Mouse (Mus musculus) T-helper 17 cell (primary cell): ENCODE measurements around the gene Fam118a.
"Not testable (repeated sequence)": the region's sequence is repeated elsewhere in the genome, so short reads cannot be mapped to it uniquely, and the experiment has no call there.

Experiments used
- in situ Hi-C, 2 experiments: fragments of 300-600 bp; cut with MboI, MseI; formaldehyde crosslinking; loops; 1 replicate in 1 of 2; 2 replicates in 1 of 2; pipeline ENCODE4 v1.15.1; 2025; ENCODE audit warnings: high pct_unique_total_duplicates in 2 of 2

Fam118a gene

DNA sequence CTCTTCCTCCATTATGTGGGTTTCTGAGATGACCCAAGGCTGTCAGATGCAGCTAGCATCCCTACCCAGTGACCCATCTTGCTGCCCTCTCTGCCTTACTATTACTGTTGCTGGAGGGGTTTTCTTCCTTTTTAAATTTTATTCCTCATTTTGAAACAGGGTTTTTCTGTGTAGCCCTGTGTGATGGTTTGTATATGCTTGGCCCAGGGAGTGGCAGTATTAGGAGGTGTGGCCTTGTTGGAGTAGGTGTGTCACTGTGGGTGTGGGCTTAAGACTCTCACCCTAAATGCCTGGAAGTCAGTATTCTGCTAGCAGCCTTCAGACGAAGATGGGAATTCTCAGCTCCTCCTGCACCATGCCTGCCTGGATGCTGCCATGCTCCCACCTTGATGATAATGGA lies at the start of gene Fam118a:
Gene Fam118a, plus strand, starts transcription at position 301 of the 400 bp plus-strand sequence.
- in situ Hi-C loops, result not testable (repeated sequence)

DNA sequence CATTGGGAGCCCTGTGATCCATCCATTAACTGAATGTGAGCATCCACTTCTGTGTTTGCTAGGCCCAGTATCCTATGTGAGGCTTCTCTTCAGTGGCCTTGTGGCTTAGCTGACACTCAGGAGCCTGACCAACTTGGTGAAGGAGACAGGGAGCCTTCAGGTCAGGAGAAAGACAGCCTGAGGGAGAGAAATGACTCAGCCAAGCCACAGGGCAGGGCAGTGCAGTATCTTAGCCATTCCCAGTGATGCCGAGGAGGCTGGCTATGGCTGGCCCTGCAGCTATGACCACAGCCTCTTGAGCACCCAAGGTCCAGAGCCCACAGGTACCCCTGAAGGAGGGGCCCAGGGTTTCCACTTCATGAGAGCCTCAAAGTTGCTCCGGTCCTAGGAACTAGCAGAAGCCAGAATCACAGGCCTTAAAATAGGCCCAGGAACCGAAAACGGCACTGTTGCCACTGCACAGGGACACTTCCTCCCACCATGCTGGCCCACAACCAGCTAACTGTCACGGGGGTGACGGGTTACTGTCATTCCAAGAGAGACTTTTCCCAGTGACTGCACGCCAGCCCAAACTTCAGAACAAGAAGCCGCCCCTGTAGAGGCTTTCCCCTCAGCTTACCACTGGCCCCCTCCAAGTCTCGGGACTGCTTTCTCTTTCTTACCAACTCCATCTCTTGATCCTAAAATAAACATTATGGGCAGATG lies 47.0 kb upstream of the Fam118a start:
- in situ Hi-C loops, result no loop called here

DNA sequence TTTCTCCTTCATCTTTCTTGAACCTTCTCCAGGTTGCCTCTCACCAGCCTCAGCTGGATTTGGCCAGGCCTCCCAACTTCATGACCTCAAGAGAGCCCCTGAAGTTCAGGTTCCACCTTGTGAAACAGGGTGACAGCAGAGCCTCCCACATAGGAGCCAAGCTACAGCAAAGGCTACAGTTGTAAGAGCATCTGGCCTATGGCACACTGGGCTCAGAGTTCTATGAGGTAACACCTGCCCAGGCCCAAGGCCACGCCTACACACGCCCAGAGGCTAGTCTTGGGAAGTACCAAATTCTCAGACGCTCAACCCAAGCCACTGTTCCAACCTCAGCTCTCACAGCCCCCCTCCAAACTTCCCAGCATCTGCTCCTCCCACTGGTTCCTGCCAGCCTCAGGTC lies 45.9 kb upstream of the Fam118a start:
- in situ Hi-C loops, result no loop called here

DNA sequence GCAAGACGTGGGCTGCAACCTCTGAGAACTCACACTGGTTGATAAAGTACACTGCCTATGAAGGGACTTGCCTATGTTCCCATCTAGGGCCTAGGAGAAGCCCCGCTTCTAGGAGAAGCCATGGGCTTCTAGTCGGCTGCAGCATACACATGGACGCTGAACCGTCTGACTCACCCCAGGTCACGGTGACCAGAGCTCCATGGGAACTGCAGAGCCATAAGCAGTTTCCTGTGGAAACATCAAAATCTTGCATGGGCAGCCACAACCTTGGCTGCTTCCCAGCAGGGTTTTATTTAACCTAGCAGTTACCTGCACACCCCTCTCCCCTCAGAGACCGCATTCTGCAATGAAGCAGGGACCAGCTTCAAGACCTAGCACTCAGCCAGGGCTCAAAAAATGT lies 45.0 kb upstream of the Fam118a start:
- in situ Hi-C loops, result no loop called here

DNA sequence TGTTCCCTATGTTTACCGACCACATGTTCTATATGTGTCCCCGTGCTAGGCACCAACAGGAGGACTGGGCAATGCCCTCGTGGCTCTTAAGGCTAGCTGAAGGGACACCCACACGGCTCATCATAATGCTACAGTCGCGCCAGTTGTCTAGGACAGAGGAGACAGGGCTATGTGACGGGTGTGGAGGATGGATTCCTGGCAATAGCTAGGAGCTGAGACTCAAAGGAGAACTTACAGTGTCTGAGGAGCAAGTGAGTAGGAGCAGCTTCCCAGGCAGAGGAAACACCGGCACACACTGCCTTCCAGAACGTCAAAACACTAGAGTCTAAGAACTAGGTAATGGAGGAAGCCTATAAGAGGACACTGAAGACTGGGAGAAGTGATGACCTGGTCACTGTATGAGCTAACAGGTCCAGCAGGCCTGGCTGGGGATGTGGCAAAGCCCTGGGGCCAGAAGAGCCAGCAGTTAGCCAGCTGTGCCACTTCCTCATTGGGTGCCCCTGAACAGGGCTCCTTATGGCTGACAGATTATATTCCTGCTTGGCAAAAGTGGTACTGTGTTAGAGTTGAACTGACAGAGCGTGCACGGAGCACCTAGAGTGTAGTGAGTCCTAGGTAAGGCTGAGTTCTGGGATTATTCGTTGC lies 43.1 kb upstream of the Fam118a start:
- in situ Hi-C loops, result loop anchor here in 1 of 2 experiments (5.0 kb wide), 2 partner anchors 63 to 128 kb away; partner anchors contain the start of genes Gm29666, Nup50 and Phf21b

DNA sequence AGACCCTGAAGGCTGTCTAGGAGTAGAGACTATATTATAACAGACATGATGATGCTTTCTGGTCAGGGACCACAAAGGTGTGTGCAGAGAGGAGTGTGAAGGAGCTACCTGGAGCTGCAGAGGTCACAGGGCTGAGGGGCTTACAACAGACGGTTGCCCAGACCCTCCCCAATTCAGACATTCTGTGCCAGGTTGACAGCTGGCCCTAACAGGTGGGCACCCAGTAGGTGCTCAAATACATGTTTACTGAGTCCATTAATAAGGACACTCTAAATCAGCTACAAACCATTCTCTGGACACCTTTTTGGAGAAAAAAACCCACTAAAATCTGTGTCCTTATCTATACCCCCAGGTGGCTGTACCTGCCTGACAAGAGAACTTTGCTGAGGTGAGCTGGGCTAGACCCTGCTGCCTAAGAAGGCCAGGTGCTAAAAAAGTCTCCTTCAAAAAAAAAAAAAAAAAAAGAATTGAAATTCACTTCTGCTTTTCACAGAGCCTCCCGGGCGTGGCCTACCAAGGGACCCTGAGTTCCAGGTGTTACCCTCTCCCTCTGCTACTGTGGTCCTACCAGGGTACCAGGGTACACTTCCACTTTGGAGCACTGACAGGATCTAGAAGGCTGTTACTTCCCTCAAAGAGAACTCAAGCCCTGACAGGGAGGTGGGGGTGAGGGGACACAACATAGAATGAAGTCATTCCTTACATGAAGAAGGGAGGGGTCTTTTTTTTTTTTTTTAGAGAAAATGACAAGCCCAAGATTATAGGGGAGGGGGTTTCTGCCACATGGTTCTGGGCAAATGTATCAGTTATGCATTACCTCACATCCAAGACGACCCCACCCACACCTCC lies 42.4 kb upstream of the Fam118a start:
- in situ Hi-C loops, result loop anchor here in 1 of 2 experiments (5.0 kb wide), 2 partner anchors 64 to 129 kb away; partner anchors contain the start of genes Gm29666, Nup50 and Phf21b

DNA sequence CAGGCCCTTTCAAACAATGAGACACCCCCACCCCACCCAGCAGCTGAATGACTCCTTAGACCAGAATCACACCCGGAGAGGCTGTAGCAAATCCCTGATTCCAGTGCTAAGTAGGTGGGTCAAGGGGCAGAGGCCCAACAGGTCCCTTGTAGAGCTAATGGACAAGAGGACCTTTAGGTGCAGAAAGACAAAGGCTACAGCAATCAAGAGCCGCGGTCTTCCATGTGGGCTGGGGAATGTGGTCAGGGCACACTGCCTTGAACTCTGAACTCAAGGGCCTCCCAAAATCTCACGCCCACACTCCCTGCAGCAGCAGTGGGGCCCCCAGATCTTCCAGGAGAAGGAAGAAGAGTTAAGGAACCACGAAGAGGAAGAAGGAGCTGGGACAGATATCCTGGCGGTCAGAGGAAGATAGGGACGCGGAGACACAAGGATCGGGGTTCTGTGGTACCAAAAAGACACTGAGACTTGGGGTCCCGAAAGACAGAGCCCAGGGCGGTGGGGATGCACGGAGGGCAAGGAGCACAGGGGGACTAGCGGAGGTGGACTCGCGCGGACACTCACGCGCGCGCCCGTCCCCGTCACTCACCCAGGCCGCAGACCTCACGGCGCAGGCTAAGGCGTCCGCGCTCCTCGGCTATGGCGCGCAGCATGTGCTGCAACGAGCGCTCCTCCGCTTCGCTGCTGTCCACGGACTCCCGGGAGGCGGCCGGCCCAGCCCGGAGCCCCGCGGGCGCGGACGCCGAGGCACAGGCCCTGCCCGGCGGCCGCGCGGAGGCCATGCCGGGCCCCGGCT lies 41.5 kb upstream of the Fam118a start:
- in situ Hi-C loops, result loop anchor here in 1 of 2 experiments (5.0 kb wide), 2 partner anchors 65 to 130 kb away; partner anchors contain the start of genes Gm29666, Nup50 and Phf21b

DNA sequence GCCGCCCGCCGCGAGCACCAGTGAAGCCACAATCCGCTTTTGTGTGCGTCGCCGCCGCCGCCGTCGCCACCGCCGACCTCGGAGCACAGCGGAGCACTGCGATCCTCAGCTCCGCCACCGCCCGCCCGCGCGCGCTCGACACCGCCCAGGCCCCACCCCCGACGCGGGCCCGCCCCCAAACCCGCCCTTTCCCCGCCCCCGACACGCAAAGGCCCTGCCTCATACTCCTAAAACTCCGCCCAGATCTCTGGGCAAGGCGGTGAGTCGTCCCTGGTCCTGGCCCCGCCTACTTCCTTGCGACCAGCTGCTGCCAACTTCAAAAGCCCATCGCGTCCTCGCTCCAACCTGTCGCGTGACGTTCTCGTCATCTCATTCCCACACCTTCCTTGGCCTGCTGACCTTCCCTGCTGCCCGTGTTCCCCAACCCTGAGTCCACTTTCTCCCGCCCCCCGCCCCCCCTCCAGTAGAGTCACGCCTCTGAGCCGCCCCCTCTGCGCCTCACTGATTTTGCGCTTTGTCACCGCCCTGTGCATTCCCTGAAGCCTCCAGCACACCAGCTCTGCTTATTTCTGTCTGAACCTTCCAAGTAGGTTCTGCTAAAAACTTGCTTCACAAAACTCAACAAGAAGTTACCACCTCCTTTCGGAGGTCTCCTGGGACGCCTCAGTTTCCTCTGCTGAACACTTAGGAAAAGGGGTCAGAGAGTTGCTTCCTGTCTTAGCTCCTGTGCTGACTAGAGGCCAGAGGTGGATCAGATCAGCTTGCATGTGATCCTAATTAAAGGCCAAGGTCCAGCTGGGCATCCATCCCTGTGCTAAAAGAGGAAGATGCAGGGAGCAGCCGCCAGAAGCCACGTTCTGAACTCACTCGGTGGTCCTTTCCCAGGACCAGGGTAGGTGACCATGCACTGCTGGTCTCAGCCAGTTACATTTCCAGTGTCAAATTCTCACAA lies 40.6 kb upstream of the Fam118a start, which contains the start of gene 5031439G07Rik:
Gene 5031439G07Rik, minus strand, starts transcription at position 678 of the 952 bp plus-strand sequence.
- in situ Hi-C loops, result loop anchor here in 1 of 2 experiments (5.0 kb wide), 2 partner anchors 66 to 131 kb away; partner anchors contain the start of genes Gm29666, Nup50 and Phf21b

DNA sequence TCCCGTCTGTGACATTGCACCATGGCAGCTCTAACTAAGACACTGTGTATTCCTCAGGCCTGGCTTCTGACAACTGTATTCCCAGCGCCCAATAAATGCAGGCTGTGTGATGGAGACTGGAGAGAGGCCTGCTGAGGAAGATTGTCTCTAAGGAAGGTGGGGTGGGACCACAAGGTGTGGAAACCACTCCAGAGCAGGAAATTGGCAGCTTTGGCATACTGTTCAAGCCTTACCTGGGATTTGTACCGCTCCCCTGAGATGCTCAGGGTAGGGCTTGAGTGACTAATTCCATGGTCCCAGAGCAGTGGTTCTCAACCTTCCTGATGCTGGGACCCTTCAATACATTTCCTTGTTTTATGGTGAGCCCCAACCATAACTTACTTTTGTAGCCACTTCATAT lies 39.6 kb upstream of the Fam118a start:
- in situ Hi-C loops, result loop anchor here in 1 of 2 experiments (5.0 kb wide), 2 partner anchors 67 to 132 kb away; partner anchors contain the start of genes Gm29666, Nup50 and Phf21b

DNA sequence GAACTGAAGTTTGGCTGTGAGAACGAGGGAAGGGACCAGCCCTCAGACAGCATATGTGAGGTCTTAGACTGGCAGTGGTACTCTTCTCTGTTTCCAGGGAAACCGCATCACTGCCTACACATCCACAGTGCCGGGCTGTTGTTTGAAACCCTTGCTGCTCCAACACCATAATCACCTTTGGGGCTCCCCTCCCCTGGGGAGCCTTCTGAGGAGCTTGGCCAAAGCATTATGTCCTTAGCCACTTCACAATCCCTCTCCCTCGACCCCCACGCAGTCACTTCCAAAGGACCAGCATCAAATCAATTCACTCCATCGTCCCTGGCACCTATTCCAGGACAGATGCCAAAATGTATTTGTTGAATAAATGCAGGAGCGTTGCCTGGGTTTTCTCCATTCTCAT lies 39.0 kb upstream of the Fam118a start:
- in situ Hi-C loops, result loop anchor here in 1 of 2 experiments (5.0 kb wide), 2 partner anchors 67 to 132 kb away; partner anchors contain the start of genes Gm29666, Nup50 and Phf21b

DNA sequence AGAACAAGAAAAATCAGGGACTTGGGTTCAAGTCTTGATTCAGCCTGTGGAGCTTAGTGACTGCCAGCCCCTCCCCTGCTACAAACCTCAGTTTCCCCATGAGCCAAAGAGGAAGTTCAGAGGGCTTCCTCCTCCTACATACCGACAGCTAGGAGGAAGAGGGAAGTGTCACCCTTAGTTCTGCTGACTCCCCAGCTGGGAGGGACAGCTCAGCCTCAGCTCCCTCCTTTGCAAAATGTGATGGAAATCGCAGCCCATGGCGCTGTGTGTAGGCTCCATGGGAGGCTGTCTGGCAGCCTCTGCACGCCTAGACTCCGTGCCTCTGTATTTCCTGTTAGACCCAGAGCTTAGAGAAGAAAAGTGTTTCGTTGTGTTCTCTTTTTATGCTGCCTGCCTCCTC lies 34.2 kb upstream of the Fam118a start:
- in situ Hi-C loops, result no loop called here

DNA sequence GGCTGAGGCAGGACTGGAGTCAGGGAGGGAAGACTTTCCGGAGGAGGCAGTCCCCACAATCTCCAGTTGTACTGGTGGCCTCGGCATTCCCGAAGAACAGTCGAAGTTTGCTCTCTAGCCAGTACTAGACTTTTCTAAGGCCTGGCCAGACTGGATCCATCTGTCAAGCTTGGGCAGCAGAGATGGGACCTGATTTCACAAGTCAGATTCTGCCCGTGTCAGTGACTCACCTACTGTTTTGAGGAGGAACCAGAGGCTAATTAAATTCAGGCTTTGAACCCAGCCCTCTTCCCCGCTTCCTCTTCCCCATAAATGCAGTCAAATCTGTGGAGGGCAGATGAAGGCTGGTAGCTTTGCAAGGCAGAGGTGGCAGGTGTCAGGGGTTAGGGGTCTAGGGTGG lies 33.7 kb upstream of the Fam118a start:
- in situ Hi-C loops, result loop anchor here (5.0 kb wide), 1 partner anchor 77 kb away; no protein-coding TSS in a partner anchor

DNA sequence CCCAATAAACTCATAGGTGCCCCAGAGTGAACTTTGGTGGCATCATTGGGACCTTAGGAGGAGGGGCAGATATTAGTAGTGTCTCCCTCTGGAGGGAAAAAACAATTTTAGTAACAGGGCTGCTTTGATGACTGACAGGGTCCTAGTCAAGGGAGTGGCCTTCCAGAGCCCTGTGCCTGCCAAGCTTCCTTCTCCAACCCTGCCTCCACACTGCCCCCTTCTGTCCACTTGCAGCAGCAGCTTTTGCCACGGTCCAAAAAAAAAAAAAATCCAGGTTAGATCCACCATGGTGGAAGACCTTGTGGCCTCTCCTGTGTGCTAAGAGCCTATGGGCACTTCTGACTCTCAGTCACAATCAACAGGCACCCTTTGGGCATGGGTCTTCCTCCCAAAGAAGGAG lies 32.8 kb upstream of the Fam118a start:
- in situ Hi-C loops, result loop anchor here (5.0 kb wide), 1 partner anchor 76 kb away; no protein-coding TSS in a partner anchor

DNA sequence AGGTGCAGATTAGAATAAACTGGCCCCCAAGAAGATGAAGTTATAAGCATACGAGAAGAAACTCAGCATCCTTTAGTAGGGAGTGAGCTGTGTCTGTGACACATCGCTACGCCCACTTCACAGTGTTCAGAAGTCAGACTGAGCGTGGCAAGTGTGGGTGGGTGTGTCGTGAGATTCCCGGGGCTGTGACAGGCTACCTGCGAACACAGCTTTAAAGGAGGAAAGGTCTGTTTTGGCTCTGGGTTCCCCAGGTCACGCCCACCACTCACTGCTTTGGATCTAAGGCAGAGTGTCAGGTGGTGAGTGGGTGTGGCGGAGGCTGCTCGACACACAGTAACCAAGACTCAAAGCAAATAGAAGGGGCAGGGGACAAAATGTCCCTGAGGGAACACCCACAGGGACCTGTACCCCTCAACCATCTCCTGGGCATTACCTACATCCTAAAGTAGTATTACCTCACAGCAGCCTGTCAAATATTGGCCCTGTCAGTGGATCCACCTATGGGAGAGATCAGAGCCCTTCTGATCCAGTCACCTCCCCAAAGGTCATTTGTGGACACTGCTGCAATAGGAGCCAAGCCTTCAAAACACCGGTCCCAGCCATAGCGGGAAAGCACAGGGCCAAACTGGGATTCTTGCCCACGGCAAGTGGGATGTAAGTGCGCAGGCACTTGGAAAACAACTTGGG lies 30.8 kb upstream of the Fam118a start:
- in situ Hi-C loops, result loop anchor here (5.0 kb wide), 1 partner anchor 74 kb away; no protein-coding TSS in a partner anchor

DNA sequence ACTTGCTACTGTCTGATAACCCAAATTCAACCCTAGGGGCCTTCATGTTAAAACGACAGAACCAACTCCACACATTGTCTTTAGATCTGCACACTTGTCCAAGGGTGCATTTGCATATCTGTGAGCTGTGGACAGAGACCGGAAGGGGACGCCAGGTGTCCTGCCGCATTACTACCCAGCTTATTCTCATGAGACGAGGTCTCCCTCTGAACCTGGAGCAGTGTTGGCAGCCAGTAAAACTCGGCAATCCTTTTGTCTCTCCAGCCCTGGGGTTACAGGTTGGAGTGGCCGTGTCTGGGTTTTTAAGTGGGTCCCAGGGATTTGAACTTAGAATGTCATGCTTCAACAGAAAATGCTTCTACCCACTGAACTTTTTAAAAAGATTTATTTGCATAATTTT lies 28.8 kb upstream of the Fam118a start:
- in situ Hi-C loops, result loop anchor here (5.0 kb wide), 1 partner anchor 72 kb away; no protein-coding TSS in a partner anchor

DNA sequence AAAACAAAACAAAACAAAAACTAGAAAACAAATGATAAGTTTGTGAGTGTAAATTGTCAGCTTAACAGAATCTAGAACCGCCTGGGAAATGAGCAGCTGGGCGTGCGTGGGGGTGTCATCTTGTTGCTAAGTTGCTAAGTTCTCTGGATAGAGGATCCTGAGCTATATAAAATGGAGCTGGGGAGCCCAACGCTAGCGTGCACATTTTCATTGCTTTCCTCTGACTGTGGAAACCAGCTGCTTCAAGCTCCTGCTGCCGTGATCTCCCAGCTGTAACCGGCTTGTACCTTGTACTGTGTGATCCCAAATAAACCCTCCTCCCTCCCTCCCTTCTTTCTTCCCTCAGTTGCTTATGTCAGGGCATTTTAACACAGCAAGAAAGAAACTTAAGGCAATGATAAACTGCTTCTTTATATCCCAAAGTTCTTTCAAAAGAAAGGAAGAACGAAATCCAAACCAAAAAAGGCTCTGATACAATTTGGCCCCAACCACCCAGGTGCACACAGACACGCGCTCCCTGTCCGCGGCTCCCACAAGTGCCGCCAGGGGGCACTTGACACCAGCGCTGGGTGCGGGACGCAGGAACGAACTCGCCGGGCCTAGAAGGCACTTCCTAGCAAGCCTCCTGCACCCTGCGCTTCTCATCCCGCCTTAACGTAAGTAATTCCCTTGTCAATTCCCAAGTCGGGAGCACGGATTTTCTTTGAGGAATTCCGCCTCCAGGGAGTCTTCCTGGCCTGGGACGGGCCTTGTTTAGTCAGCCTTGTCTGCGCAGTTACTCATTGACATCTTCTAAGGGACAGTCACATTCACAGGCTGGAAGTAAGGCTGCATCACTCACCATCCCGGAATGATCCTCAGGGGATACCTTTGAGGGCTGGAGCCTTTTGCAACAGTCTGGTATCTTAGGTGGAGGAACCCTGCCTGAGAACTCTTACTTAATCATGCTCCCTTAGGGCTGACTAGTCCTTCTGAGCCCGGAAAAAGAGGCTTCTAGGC lies 27.5 kb upstream of the Fam118a start:
- in situ Hi-C loops, result no loop called here

DNA sequence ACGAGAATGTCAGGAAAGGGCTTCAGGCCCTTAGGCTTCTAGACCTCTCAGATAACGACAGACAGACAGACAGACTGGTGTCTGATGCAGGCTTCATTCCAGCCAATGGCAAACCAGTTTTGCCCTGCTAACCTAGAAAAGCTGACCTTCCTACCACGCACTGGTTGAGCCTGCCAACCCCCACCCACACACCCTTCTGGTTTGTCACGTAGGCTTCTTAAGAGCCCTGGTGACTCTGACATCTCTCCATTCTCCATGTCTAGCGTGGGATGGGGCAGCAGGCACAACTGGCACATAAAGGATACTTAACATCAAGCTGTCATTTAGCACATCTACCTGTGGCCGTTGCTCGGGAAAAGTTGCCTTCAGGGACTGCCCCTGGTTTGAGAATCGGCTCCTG lies 19.1 kb upstream of the Fam118a start:
- in situ Hi-C loops, result no loop called here
